ENCODE assay signal across 8 mouse cellular contexts in genomic region chrX:56731306-56732201, GRCm38 (mm10). TPM values are rescaled to one million over a fixed set of nuclear protein-coding genes. Genes with fewer than 3 reads are reported as not detected.
DNase-seq lines count a peak whose midpoint lies in the region; ATAC-seq and TF ChIP-seq lines count a peak whose summit lies in the region.

TSS of gene Fhl1 (plus strand) at chrX:56731787.

- 19% methylated on average over 48 of the region's 106 CpGs for WGBS in hindbrain, embryonic 14.5 days

- H3K36me3 ChIP-seq in hindbrain, embryonic 14.5 days (replicated peaks; ENCODE audit: control insufficient read depth, insufficient read depth) = no peaks in the 10 kb centered on the region

- no peaks in the 10 kb centered on the region for H3K9me3 ChIP-seq in hindbrain, embryonic 14.5 days (ENCODE audit: control insufficient read depth, low read length)

- ATAC-seq in hindbrain, embryonic 14.5 days (ENCODE audit: low FRiP score) = peak; percentile 97

- peak within 1 kb of the TSS; percentile 46 for H3K4me3 ChIP-seq in cortical plate, adult 2 months (ENCODE audit: insufficient read depth, low read length)
- peak within 1 kb of the TSS; percentile 58 for H3K4me3 ChIP-seq in hindbrain, embryonic 14.5 days (replicated peaks; ENCODE audit: low read length)

- H3K27ac ChIP-seq in cortical plate, adult 2 months (ENCODE audit: insufficient read depth, low read length) = peak within 1 kb of the TSS; percentile 42
- peak within 1 kb of the TSS; percentile 87 for H3K27ac ChIP-seq in hindbrain, embryonic 14.5 days

- no peaks in the 10 kb centered on the region for H3K4me1 ChIP-seq in cortical plate, adult 2 months (ENCODE audit: control insufficient read depth, insufficient read depth, low read length)
- H3K4me1 ChIP-seq in hindbrain, embryonic 14.5 days (replicated peaks; ENCODE audit: control insufficient read depth, insufficient read depth, low read length) = peaks cover 3% of the 10 kb centered on the region; the same call in 1 of the 2 replicates

- peak; percentile 25 for DNase-seq in adrenal gland, adult 8-10 months
- peak; percentile 16 to 49 for DNase-seq in gastrocnemius, adult 8-10 months (ENCODE audit: low spot score in 2 of 2)
- peak; percentile 73 for DNase-seq in hindbrain, embryonic 14.5 days (ENCODE audit: low spot score)
- peak; percentile 42 for DNase-seq in left cerebral cortex, adult 11 months (ENCODE audit: low spot score)
- DNase-seq in lung, postnatal 14 days = peak; percentile 60
- peak; percentile 67 to 68 for DNase-seq in right cerebral cortex, postnatal 10 days (ENCODE audit: low spot score in 2 of 2)
- DNase-seq in adipocyte (ENCODE audit: low spot score) = no peak

- H3K9ac ChIP-seq in hindbrain, embryonic 14.5 days = peak within 1 kb of the TSS; percentile 79

- TF ChIP-seq CTCF in cortical plate, adult 2 months (IDR thresholded peaks at IDR 0.05; ENCODE audit: extremely low read depth, insufficient read depth, low read length) = no peak

- no peak for TF ChIP-seq POLR2A in cortical plate, adult 2 months (IDR thresholded peaks at IDR 0.05; ENCODE audit: extremely low read depth, insufficient read depth, low read length)

- H3K27me3 ChIP-seq in hindbrain, embryonic 14.5 days (ENCODE audit: control insufficient read depth, insufficient read depth, low read length) = no peaks in the 10 kb centered on the region

- peak within 1 kb of the TSS; percentile 49 for H3K4me2 ChIP-seq in hindbrain, embryonic 14.5 days (replicated peaks)

RNA-seq across cellular contexts. Expression of gene Fhl1, which starts in this region (rescaled TPM):
- 10 to 100 TPM; 28.8 to 83.8 (median 43.3) TPM for total RNA-seq in adrenal gland, adult 8-10 months (2022)
- 150 and 152 TPM in 2 replicates for polyA plus RNA-seq in cortical plate, adult 2 months (2012; rRNA removed)
- total RNA-seq in gastrocnemius, adult 8-10 months (2022) = 1,000 to 10,000 TPM in 2 of 4 experiments, 100 to 1,000 TPM in 2; 965 to 1,061 (median 1,004) TPM
- 192 and 215 TPM in 2 replicates for polyA plus RNA-seq in hindbrain, embryonic 14.5 days (2014; fragmentation: Nextera tagmentation; extraction: Ambion mirVana)

Comparison
In these comparisons a context has a peak if more than half of its experiments do, and no peak if none do; other contexts are left out.
1. RNA of gene Fhl1 (total RNA-seq): 965 to 1,061 TPM in gastrocnemius, adult 8-10 months; 28.8 to 83.8 TPM in adrenal gland, adult 8-10 months; every median in the first group is over 10 times any median in the second.